Mouse (Mus musculus) small intestine, adult 2 months (tissue): Measurements from ENCODE around the gene Axl.
A peak's percentile ranks its signal among the peaks of the same experiment; 100 is the strongest.

Experiments
- CTCF ChIP-seq: fragments of 200-500 bp; IDR thresholded peaks from 2 replicates; pipeline ENCODE4 v1.5.1; 2012; ENCODE audit warnings: low read depth, mild to moderate bottlenecking, control low read depth, inconsistent platforms, low read length, moderate library complexity, mixed read lengths; ENCODE audit not compliant: insufficient replicate concordance, insufficient read length; ENCODE audit errors: extremely low read depth
- POLR2A ChIP-seq: fragments of 200-500 bp; IDR thresholded peaks from 2 replicates; pipeline ENCODE4 v1.6.1; 2012; ENCODE audit warnings: low read depth, mild to moderate bottlenecking, control low read depth, inconsistent platforms, low read length, moderate library complexity

DNA sequence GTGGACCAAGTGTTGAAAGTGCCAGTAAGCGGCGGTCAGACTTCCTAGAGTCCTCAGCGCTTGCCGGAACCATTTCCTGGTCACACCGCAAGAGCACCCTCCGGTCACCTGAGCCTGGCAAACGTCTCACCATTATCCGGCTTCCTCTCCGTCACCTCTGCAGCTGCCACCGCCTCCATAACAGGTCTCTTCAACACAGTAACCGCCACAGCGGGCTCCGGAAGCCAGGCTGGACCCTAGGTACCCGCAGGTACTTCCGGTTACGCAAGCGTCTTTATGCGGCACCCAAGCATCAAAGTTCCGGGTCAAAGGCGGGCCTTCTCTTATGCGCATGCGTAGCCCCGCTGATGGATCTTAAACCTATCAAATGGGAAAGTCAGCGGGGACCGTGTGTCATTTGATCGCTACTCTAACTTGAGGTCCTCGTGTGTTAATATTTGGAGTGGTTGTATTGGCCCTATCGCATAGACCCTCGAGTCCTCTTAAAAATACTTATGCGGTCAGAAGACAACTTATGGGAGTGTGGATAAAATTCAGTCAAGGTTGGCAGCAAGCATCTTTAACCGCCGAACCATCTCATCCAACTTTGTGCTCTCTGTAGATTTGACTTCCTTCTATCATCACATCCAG lies 69.6 kb downstream of the Axl start, which contains the start of gene Ccdc97:
- TF ChIP-seq POLR2A = peak; percentile 84; the same call in 1 of the 2 replicates
- TF ChIP-seq CTCF = no peak
